Mouse (Mus musculus): ENCODE results near the gene Ctsa.
A peak's percentile ranks its signal among the peaks of the same experiment; 100 is the strongest.
"Not testable (repeated sequence)": the region's sequence is repeated elsewhere in the genome, so short reads cannot be mapped to it uniquely, and the experiment has no call there.

Gene Ctsa

DNA sequence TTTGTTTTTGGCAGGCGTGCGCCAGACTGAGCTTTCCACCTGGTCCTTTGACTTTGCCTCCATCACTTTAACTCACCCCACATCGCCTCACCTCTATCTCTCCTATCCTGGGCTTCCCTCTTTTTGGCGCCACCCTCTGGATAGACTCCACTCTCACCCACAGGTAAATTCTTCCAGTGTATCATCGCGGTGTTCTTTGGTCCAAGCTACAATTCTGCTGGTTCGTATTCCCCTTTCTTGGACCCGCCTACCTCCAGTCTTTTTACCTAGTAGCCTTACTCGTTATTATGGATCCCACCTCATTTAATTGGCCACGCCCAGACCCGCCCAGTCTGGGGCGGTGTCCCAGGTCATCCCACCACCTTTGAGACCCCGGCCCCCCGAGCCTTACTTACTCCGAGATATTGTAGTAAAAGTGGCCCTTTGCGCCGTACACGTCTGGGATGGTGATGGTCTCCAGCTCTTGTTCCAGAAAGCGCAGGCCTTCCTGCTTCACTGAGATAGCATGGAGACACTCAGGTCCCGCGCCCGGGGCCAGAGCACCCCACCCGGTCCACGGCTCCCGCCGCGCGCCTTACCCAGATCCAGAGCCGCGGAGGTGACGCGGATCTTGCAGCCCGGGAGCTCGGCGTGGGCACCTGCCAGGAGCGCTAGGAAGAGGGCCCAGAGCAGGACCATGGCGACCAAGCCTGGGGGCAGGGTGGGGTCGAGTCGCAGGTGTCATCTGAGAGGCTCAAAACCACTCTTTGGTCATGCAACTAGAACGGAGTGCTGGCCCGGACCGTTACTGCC, 23.8 kb downstream of the Ctsa start:
- no peak for DNase-seq (ENCODE audit: low spot score)

DNA sequence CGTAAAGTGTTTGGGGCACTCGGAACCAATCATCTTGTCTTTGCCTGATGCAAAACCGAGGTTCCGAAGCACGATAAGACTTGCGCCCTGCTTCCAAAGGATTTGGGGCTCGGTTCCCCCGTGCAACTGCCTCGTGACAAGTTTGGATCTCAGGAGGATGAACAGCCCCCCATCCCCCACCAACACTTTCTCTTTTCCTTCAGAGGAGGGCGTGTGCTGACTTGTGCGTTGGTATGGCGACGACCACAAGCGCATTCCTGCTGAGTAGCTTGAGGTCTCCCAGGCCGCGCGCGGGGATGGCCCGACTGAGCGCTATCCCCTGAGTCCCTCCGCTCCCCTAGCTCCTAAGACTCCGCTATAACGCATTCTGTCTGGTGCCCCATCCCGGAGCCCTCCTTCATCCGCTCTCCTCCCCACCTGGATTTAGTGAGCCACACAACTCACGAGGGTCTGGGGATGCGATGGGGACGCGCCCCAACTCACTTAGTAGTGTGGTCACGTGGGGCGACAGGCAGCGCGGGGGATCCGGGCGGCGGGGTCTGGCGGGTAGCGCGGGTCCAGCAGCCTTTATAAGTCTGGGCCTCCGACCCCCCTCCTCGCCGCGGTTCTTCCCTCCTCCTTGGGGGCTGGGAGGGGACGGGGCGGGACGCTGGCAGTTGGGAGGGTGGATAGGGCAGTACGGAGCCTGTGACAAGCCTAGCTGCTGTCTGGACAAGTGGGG, 24.6 kb downstream of the Ctsa start, which contains the start of gene Pltp:
TSS of gene Pltp (minus strand) at position 611 of the 721 bp plus-strand sequence.
- no peak for DNase-seq (ENCODE audit: low spot score)

DNA sequence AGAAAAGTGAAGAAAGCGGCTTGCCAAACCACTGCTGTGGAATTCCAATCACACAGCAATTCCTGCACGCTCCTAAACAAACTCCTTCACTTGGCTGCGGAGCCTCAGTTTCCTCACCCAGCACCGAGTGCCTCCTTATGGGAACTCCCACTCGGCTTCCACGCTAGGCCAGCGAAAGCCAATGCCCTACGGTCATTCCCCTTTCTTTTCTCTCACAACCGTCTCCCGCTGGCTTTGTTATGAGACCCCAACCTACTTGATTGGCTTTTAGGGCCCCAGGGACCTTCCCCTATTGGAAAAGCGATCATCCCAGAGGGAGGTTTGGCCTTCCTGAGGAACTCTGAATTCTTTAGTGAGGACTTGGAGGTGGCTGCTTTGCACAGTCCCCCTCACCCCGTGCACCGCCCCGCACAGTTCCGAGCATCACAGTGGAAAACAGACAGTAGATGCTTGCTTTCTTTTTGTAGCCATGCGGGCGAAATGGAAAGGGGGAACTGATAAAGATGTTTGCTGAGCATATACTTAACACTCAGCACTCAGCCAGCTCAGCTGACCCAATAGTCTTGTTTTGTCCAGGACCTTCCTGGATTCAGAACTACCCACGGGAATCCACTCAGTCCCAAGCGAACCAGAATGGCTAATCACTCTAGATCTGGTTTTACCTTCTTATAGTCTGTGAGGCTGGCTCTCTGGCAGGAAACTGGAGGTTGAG, 25.3 kb downstream of the Ctsa start:
- no peak for DNase-seq (ENCODE audit: low spot score)

DNA sequence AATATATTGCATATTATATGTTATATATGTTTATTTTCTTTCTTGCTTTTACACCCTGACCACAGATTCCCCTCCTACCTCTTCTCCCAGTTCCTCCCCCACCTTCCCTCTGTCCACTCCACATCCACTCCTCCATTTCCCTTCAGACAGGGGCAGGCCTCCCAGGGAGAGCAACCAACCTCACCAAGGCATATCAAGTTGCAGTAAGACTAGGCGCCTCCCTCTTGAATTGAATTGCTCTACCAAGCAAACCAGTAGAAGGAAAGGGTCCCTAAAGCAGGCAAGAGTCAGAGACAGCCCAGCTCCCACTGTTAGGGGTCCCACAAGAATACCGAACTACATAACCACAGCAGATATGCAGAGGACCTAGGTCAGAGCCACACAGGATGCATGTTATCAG, 26.5 kb downstream of the Ctsa start:
- DNase-seq (ENCODE audit: low spot score): no peak

DNA sequence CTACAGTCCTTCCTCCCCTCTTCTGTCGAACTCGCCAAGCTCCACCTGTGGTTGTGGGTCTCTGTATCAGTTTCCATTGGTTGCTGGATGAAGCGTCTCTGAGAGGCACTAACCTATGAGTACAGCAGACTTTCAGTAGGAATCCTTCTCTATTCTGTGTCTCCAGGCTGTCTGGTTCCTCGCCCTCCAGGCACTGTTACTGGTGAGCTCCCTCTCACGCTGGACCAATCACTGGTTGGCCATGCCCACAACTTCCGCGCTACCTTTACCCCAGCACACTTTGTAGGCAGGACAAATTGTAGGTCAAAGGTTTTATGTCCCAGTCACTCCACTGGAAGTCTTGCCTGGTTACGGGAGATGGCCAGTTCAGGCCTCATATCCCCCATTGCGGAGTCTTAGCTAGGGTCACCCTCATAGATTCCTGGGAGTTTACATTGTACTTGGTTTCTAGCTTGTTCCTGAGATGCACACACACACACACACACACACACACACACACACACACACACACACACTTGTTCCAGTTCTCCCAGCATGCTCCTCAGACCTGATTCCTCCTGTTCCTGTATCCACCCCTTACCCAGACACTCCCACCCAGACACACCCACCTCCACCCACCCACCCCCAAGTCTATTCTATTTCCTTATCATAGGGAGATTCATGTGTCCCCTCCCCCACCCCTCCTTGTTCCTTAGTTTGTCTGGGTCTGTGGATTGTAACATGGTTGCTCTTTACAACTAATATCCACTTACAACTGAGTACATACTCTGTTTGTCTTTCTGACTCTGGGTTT, 27.2 kb downstream of the Ctsa start:
- DNase-seq (ENCODE audit: low spot score): no peak

DNA sequence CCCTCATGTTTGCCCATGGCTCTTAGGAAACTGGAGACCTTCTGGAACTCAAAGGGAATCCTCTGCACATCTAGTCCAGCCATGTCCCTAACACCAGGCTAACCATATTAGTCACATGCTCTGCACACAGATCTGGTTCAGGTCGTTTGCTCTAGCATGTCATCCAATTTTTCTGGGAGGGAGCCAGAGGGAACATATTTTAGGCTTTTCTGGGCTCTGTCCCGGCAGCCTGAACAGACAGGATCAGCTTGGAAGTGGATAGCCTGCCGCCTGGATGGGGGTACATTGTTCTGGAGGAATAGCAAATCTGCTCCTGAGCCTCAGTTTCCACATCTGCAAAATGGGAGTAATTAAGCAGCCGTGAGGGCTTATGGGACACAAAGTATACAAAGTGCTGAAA, 28.4 kb downstream of the Ctsa start:
- no peak for DNase-seq (ENCODE audit: low spot score)

DNA sequence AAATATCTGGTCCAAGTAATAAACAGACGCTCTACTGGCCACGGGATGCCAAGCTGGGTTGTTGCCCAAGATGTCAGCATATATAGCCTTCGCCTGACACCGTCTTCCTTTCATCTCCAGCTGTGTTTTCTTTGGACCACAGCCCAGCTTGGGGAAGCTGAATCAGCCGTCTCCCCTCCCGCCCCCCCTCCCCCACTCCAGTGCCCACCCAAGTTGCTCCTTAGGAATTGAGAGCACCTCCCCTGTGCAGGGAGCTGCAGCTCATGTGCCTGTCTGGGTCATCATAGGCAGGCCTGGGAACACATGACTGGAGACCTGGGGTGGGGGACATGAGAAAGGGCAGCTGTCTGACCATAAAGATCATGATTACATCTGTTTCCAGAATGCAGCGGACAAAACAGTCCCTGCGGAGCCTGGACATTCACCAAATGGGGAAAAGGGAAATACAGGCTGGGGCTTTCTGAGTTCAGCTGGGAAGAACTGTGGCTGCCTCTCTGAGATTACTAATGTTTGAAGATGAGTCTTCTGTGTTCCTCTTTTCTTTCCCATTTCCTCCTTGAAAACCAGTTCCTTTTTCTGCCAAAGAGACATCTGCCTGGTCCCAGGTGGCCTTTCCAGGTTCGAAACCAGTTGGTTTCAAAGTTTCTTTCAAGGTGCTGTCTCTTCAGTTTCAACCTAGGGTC, 29.6 kb downstream of the Ctsa start:
- DNase-seq (ENCODE audit: low spot score): no peak

DNA sequence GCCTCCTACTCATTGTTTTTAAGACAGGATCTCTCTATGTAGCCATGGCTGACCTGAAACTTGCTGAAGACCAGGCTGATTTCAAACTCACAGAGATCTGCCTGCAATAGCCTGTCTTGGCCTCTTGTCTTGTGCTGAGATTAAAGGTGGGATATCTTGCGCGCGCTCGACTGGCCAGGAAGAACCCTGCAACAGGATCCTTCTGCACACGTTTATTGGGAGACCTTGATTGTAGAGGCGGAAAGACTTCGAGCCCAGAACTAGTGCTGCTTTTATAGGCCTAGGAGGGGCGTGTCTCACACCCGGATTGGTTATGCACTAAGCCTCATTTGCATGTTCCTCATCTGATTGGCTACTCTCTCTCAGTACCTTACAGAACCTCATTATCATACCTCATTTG, 30.7 kb downstream of the Ctsa start:
- DNase-seq (ENCODE audit: low spot score): not testable (repeated sequence)

DNA sequence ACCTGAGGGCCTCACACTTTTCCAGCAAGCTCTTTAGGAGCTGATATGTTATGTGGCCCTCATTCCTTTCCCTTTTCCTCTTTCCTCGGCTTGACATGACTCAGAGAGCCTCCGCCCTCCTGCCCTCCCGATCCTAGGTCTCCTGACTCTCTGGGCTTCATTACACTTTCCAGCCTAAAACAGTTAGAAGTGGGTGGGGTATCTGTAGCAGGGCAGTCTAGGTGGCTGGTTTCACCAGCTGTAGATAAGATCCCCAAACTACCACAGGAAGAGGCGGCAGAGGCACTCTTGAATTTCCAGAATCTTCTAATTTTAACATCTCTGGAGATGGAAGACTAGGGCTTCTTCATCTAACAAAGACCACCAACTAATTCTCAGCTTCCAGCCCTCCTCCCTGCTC, 31.9 kb downstream of the Ctsa start:
- no peak for DNase-seq (ENCODE audit: low spot score)

DNA sequence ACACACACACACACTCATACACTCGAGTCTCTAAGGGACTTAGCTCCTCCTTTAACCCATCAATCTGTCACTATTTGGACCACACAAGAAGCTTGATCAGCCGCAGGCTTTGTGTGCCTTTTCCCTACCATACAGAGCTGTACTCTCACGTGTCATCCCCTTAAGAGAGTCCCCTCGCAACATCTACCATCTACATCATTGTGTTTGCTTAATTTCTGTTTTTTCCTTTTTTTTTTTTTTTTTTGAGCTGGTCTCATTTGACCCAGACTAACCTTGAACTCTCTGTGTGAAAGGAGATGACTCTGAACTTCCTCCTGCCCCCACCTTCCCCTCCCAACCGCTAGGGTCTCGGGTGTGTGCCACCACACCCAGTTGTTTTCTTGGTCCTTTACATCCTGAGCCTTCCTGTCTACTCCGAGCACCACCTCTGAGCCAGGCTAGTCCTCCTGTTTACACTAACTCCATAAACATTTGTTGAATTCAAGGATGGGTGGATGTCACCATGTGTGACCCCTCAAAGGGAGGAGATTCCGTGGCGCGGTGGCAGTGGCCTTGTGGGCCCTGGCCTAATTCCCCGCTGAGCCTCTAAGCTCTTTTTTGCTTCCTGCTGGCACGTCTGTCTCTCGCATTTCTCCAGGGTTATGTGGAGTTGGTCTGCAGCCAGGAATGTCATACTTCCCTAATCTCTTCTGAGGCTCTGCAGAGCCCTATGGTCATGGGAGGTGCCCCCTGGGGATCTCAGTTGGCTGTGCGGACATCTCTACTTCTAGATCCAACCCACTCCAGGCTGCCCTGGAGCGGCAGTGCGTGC, 34.3 kb downstream of the Ctsa start:
- no peak for DNase-seq (ENCODE audit: low spot score)

DNA sequence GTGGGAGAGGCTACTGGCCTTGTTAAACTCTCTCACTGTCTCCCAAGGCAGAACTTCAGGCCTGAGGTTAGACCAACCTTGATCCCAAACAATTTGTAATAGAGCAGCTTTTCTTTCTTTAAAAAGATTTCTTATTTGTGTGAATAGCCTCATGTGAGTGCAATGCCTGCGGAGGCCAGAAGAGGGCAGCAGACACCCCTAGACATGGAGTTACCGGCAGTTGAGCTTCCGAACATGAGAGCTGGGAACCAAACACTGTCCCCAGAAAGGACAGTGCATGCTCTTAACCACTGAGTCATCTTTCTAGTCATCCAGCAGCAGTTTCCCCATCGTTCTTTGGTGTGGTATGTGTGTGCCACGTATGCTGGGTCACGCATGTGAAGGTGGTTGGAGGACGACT, 34.9 kb downstream of the Ctsa start:
- DNase-seq (ENCODE audit: low spot score): no peak

DNA sequence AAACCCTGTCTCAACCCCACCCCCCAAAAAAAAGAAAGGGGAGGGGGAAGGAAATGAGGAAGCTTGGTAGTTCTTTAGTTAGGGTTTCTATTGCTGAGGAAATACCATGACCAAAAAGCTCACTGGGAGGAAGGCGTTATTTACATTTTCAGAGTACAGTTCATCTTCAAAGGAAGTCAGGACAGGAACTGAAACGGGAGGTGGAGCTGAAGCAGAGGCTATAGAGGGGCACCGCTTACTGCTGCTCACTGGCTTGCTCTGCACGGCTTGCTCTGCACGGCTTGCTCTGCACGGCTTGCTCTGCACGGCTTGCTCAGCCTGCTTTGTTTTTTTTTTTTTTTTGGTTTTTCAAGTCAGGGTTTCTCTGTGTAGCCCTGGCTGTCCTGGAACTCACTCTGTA, 35.8 kb downstream of the Ctsa start:
- DNase-seq (ENCODE audit: low spot score): no peak

DNA sequence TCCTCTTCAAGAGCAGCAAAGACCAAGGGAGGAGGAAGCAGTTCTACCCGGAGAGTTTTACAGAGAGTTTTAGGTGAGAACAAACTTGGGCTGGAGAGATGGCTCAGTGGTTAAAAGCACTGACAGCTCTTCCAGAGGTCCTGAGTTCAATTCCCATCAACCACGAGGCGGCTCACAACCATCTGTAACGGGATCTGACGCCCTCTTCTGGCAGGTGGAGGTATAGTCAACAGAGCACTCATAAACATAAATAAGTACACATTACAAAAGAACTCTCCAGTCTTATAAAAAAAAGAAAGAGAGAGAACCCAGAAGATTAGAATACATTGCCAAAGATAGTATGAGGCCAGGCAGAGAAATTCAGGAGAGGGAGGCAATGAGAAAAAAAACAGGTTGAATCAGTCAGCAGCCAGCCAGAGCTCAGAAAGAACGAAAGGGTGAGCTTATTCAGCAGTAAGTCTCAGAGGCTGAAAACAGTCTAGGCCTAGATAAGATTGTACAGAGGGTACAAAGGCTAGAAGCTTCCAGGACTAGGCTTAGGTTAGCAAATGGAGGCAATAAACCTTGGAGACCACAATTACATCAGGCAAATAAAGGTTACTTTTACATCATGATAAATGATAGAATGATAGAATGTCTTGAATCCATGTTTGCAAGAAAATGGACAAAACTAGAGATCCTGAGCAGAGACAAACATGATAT, 39.1 kb downstream of the Ctsa start:
- no peak for DNase-seq (ENCODE audit: low spot score)

DNA sequence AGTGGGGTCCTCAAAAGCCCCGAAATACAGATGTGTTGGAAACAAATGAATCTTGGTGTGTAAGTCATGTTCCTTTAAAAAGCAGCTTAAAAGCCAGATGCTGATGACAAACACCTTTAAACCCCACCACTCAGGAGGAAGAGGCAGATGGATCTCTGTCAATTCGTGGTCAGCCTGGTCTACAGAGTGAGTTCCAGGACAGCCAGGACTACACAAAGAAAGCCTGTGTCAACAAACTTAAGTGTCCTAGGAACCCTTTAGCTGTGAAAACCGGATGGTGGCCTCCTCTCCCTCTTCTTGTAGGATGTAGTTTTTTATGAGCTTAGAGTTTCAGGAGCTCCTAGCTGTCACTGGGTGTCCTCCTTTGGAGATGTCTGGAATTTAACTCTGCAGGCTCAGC, 40.9 kb downstream of the Ctsa start:
- no peak for DNase-seq (ENCODE audit: low spot score)

DNA sequence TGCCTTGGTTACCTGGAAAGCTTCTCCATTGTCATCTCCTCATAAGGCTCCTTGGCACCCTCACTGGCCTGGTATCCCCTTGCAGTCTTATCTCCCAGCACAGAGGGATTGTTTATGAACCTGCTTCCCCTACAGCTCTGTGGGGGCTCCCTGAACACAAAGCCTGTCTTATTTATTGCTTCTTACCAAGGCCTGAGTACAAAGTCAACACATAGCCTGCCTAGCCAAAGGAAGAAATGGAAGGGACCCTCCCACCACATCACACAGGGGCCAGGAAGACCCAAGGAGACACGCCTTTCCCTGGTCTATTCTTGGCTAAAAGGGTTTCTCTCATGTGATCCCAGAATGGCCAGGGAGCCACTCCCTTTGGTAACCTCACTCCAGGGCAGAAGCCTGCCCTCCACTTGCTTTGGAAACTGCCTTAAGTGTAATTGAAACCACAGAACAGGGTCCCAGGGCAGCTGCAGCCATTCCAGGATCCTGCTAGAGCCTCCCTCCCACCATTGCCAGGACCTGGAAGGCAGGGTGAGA, 41.6 kb downstream of the Ctsa start:
- DNase-seq (ENCODE audit: low spot score): no peak

DNA sequence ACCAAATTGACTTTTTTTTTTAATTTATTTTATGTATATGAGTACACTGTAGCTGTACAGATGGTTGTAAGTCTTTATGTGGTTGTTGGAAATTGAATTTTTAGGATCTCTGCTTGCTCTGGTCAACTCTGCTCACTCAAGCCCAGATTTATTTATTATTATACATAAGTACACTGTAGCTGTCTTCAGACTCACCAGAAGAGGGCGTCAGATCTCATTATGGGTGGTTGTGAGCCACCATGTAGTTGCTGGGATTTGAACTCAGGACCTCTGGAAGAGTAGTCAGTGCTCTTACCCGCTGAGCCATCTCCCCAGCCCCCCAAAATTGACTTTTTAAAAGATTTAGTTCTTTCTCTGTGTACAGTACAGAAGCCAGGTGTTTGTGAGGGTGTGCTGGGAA, 43.0 kb downstream of the Ctsa start:
- not testable (repeated sequence) for DNase-seq (ENCODE audit: low spot score)

DNA sequence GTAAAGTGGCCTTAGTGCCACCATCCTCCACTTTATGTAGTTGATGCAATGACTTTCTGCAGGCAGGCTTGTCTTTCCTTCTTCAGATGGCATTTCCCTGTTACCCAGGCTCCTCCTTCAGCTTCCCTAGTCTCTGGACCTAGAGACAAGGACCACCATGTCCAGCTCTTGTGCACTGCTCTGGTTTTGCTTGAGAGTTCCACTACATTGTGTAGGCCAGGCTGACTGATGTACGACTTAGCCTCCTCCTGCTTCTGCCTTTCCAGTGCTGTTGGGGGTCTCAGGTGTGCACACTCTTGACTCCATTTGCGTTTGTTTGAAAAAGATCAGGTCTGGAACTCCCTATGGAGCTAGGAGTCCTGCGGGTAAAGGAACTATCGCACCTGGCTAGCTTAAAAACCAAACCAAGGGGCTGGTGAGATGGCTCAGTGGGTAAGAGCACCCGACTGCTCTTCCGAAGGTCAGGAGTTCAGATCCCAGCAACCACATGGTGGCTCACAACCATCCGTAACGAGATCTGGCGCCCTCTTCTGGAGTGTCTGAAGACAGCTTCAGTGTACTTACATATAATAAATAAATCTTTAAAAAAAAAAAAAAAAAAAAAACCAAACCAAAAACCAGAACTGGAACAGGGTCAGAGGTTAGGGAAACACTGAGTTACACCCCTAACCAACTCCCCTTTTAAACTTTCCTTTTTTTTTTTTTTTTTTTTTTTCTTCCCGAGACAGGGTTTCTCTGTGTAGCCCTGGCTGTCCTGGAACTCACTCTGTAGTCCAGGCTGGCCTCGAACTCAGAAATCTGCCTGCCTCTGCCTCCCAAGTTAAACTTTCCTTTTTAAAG, 44.9 kb downstream of the Ctsa start:
- not testable (repeated sequence) for DNase-seq (ENCODE audit: low spot score)

DNA sequence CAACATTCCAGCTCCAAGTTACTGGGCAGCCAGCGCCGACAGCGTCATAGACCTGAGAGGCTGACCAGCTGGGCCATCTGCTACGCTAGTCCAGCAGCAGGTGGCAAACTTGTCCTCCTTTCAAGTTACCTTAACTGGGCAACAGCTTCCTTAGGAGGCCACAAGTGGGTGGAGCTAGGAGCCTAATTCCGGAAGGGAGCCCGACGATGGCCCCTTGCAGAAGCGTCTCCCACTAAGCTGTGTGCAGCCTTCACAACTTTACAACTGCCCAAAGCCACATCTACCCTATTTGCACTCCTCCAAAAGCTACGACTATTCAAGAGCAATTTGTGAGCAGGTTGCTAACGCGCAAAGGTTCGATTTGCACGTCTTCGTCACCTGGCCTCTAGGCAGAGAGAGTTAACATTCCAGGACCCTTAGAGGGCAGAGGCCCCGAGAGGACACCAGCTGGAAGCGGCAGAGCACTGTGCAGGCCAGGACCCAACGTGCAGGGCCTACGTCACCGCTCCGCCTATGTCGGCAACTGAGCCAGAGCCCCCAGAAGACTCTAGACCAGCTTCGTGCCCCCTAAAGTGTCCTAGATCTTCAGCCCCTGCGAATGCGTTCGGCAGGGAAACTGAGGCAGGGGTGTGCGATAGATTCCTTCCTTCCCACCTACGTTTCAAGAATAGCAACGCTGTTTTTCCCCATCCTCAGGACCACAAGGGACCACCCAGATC, 46.0 kb downstream of the Ctsa start:
- peak; percentile 59 for DNase-seq (ENCODE audit: low spot score)

Data from spleen, adult 12 weeks (tissue).